Mouse (Mus musculus): Measurements from ENCODE around the gene Itgb4. TPM values are rescaled to one million over a fixed set of nuclear protein-coding genes. Genes with fewer than 3 reads are reported as not detected.

The Itgb4 gene
- total and polyA plus RNA-seq, 3 experiments: 2.6 to 3.1 (median 2.9) TPM

DNA sequence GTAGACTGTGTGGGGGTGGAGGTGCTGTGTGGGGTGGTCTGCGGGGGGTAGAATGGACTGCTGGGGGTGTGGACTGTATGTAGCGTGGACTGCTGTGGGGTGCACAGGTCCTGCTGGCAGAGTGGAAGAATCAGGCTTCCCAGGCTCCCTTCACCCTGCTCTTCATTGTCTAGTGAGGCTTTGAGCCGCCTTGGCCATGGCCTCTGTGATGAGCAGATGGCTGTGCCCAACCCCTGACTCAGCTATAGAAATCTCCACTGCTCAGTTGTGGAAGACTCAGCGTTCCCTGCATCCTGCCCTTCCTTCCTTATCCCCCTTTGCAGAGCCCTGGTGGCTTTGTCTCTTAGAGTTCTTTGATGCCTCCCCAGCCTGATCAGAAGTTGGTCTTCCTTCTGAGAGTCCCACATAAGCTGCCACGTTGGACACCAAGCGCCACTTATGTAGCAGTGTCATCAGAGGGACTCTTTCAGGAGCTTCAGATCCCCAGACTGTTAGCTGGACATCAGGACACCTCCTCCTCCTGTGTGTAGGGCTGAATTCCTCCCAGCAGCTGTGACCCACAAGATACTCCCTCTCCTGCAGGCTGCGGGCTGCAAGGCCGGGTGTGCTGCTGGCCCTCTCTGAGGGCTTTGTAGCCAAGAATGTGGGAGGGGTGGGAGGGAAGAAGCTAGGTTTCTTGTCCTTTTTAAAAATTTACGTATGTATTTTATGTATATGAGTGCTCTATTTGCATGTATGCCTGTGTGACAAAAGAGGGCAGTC is 11.7 kb upstream of the Itgb4 start:
- no peak for TF ChIP-seq CTCF (IDR thresholded peaks at IDR 0.05)
- TF ChIP-seq POLR2A (IDR thresholded peaks at IDR 0.05; ENCODE audit: insufficient read depth, low read depth, low read length): no peak
- TF ChIP-seq EP300 (IDR thresholded peaks at IDR 0.05; ENCODE audit: insufficient read depth, low read depth, low read length): no peak
- intact Hi-C loops (cut with DNase I): no loop called here
- H3K4me1 ChIP-seq (ENCODE audit: control insufficient read depth, insufficient read depth, low read length): no peaks in the 10 kb centered on the region; the same call in 1 of the 2 replicates
- H3K4me3 ChIP-seq: no peak overlapping the region
- no peaks in the 10 kb centered on the region for H3K36me3 ChIP-seq (ENCODE audit: control insufficient read depth, insufficient read depth, low read length)
- no peaks in the 10 kb centered on the region for H3K27me3 ChIP-seq (ENCODE audit: control insufficient read depth, insufficient read depth, low read length)
- WGBS: 87% methylated on average over 9 of the region's 9 CpGs
- H3K27ac ChIP-seq: no peak overlapping the region
- DNase-seq: no peak
- H3K9ac ChIP-seq (ENCODE audit: low read depth, low read length): no peak overlapping the region
- H3K79me2 ChIP-seq (replicated peaks; ENCODE audit: control insufficient read depth, insufficient read depth, low read length): no peaks in the 10 kb centered on the region

DNA sequence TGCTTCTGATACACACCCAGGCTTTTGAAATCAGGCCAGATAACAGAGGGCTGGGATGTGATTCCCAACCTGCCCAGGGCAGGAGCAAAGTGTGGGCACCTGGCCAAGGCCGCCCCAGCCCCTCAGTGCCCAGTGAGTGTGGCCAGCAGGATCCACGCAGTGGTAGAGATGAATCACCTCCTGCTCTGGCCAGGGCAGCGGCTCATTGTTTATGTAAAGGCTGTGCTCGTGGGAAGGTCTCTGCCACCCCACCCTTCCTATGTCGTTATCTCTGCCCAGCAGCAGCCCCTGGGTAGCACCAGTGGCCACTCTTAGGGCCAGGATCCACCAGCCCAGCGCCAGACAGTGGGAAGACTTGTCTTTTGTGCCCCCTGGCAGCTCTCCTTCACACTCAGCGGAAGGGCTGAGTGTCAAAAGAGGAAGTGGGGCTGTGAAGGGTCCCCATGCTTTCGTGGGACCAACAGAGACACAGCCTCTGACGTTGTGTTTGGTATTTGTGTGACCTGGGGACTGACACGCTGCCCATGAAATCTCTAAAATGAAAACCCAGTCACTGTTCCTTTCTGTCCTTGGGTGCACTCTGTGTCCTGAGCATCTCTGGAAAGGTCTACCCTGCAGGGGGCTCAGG is 9.4 kb upstream of the Itgb4 start:
- TF ChIP-seq EP300 (IDR thresholded peaks at IDR 0.05; ENCODE audit: insufficient read depth, low read depth, low read length) (0 out of 2 replicates have a peak, but pooled peaks have one; percentile 15), POLR2A (IDR thresholded peaks at IDR 0.05; ENCODE audit: insufficient read depth, low read depth, low read length) (no peak)
- intact Hi-C loops (cut with DNase I): no loop called here
- no peak overlapping the region for H3K9ac ChIP-seq (ENCODE audit: low read depth, low read length)
- peak overlapping the region; percentile 28 for H3K27ac ChIP-seq
- no peaks in the 10 kb centered on the region for H3K27me3 ChIP-seq (ENCODE audit: control insufficient read depth, insufficient read depth, low read length)
- WGBS: 48% methylated on average over 10 of the region's 10 CpGs
- peak; percentile 45 to 70 for DNase-seq
- no peak overlapping the region for H3K4me3 ChIP-seq
- no peaks in the 10 kb centered on the region for H3K36me3 ChIP-seq (ENCODE audit: control insufficient read depth, insufficient read depth, low read length)
- no peaks in the 10 kb centered on the region for H3K79me2 ChIP-seq (replicated peaks; ENCODE audit: control insufficient read depth, insufficient read depth, low read length)
- H3K4me1 ChIP-seq (ENCODE audit: control insufficient read depth, insufficient read depth, low read length): peaks cover 1% of the 10 kb centered on the region; the same call in 1 of the 2 replicates

DNA sequence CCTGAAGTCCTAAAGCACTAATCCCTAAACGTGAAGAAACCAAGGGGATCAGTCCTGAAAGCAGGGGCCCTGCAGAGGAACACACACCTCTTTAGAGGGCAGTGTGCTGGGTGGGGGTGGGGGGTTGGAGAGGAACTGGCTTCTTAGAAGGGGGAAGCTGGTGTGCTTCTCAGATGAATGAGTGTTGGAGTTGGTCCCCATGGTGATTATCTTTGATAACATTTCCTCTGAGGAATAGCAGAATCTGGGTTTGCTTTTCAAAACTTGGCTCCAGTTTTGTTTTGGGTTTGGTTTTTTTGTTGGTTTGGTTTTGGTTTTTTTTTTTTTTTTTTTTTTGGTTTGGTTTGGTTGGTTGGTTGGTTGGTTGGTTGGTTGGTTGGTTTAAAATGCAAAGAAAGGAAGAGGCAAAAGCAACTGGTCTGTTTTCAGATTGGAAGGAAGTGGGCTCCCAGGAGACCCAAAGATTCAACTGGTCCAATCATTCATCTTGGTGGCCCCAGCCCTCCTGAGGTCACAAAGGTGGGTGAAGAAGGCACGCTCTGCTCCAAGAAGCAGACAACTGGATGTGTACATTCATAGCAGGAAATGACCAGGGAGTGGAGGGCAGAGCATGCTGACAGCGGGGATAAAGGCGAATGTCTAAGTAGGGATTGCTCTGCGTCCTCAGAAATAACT is 5.6 kb upstream of the Itgb4 start:
- Histone ChIP-seq H3K9ac (ENCODE audit: low read depth, low read length) (no peak overlapping the region), H3K36me3 (ENCODE audit: control insufficient read depth, insufficient read depth, low read length) (no peaks in the 10 kb centered on the region), H3K27me3 (ENCODE audit: control insufficient read depth, insufficient read depth, low read length) (no peaks in the 10 kb centered on the region), H3K4me3 (no peak overlapping the region), H3K4me1 (ENCODE audit: control insufficient read depth, insufficient read depth, low read length) (peaks cover 1% of the 10 kb centered on the region; the same call in 1 of the 2 replicates), H3K79me2 (replicated peaks; ENCODE audit: control insufficient read depth, insufficient read depth, low read length) (no peaks in the 10 kb centered on the region), H3K27ac (no peak overlapping the region)
- intact Hi-C loops (cut with DNase I): no loop called here
- WGBS: 38% methylated on average over 5 of the region's 5 CpGs
- no peak for TF ChIP-seq POLR2A (IDR thresholded peaks at IDR 0.05; ENCODE audit: insufficient read depth, low read depth, low read length)
- no peak for TF ChIP-seq CTCF (IDR thresholded peaks at IDR 0.05)
- no peak for TF ChIP-seq EP300 (IDR thresholded peaks at IDR 0.05; ENCODE audit: insufficient read depth, low read depth, low read length)
- no peak for DNase-seq

DNA sequence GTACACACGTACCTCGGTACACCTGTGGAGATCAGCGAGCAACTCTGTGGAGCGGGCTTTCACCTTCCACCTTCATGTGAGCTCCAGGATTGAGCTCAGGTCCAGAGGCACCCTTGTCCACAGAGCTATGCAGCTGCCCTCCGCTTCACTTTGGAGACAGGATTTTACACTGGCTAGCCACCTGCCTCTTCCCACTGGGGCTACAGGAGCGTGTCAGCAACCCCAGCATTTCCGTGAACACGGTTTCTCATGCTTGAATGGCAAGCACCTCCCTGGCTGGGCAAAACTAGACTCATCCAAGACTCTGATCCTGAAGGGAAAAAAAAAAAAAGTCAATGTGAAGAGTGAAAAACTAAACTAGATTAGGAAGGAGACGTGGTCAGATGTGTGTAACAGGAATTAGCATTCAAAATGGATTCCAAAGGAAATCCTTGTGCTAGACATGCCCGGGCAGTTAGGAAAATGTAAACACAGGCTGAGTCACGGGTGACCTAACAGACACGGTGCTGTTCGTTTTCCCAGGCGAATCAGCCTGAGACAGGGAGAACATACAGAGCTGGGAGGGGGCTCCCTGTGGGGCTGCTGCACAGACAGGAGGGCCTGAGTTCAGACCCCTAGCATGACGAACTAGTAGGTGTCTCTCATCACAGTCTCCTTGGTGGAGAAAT is 4.4 kb upstream of the Itgb4 start:
- H3K27me3 ChIP-seq (ENCODE audit: control insufficient read depth, insufficient read depth, low read length): peaks cover 9% of the 10 kb centered on the region
- H3K79me2 ChIP-seq (replicated peaks; ENCODE audit: control insufficient read depth, insufficient read depth, low read length): no peaks in the 10 kb centered on the region
- TF ChIP-seq CTCF (IDR thresholded peaks at IDR 0.05) (no peak), EP300 (IDR thresholded peaks at IDR 0.05; ENCODE audit: insufficient read depth, low read depth, low read length) (no peak), POLR2A (IDR thresholded peaks at IDR 0.05; ENCODE audit: insufficient read depth, low read depth, low read length) (no peak)
- H3K4me1 ChIP-seq (ENCODE audit: control insufficient read depth, insufficient read depth, low read length): peaks cover 1% of the 10 kb centered on the region; the same call in 1 of the 2 replicates
- H3K4me3 ChIP-seq: no peak overlapping the region
- H3K9ac ChIP-seq (ENCODE audit: low read depth, low read length): no peak overlapping the region
- intact Hi-C loops (cut with DNase I): no loop called here
- H3K36me3 ChIP-seq (ENCODE audit: control insufficient read depth, insufficient read depth, low read length): no peaks in the 10 kb centered on the region
- no peak for DNase-seq
- 63% methylated on average over 15 of the region's 15 CpGs for WGBS
- H3K27ac ChIP-seq: no peak overlapping the region

DNA sequence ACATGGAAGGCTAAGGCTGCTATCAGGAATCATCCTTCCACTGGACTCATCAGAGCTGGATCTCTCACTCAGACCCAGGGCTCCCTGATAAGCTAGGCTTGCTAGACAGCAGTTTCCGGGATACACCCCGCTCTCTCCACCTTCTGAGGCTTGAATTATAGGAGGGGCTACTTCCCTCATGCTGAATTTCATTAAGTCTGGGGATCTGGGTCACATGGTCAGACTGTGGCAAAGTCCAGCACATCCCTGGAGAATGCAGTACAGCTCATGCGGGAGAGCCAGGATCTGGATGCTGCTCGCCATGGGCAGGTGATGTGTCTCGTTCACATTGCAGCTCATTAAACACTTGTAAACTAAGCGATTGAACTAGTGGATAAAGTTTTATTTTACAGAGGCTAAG is 3.5 kb upstream of the Itgb4 start:
- H3K27ac ChIP-seq: no peak overlapping the region
- H3K27me3 ChIP-seq (ENCODE audit: control insufficient read depth, insufficient read depth, low read length): peaks cover 10% of the 10 kb centered on the region
- no peaks in the 10 kb centered on the region for H3K36me3 ChIP-seq (ENCODE audit: control insufficient read depth, insufficient read depth, low read length)
- TF ChIP-seq EP300 (IDR thresholded peaks at IDR 0.05; ENCODE audit: insufficient read depth, low read depth, low read length) (no peak), POLR2A (IDR thresholded peaks at IDR 0.05; ENCODE audit: insufficient read depth, low read depth, low read length) (no peak), CTCF (IDR thresholded peaks at IDR 0.05) (no peak)
- no peak overlapping the region for H3K9ac ChIP-seq (ENCODE audit: low read depth, low read length)
- DNase-seq: no peak
- H3K79me2 ChIP-seq (replicated peaks; ENCODE audit: control insufficient read depth, insufficient read depth, low read length): no peaks in the 10 kb centered on the region
- H3K4me3 ChIP-seq: no peak overlapping the region
- intact Hi-C loops (cut with DNase I): no loop called here
- 67% methylated on average over 6 of the region's 6 CpGs for WGBS
- H3K4me1 ChIP-seq (ENCODE audit: control insufficient read depth, insufficient read depth, low read length): peaks cover 3% of the 10 kb centered on the region; the same call in 1 of the 2 replicates
